7 mouse cellular contexts compared by ENCODE assay signal in the genomic region with DNA sequence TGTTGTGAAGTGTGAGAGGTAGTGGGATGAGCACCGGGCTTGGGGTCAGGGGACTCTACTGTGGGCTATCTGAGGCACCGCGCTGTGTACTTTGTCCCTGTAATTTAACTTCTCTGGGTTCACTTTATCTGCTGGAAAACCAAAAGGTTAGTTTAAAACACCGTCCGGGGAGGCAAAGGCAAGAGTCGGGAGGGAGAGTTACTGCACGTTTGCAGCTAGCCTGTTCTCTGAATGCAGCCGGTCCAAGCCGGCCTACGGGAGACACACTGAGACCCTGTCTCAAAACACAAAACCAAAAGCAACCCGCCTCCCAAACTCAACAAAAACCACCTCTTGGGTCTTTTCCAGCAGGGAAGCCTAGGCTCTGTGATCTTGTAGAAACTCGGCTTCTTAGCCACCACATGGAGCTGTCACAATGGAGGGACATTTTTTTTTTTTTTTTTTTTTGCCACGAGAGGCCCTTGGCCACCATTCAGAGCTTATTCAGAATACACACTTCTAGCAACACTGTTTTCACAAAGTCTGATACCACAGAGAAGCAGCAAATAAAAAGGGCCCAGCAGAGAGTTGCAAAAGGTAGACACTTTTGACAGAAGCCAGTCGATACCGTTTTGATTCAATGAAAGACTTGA. TPM values are rescaled to one million over a fixed set of nuclear protein-coding genes. Genes with fewer than 3 reads are reported as not detected.
DNase-seq lines count a peak whose midpoint lies in the region; ATAC-seq and TF ChIP-seq lines count a peak whose summit lies in the region.

No protein-coding gene starts in this region.

- H3K4me3 ChIP-seq in layer of hippocampus, adult 2 months: peak overlapping the region; percentile 95
- peak overlapping the region; percentile 95 for H3K4me3 ChIP-seq in forebrain, embryonic 11.5 days (ENCODE audit: low read depth, low read length)
- peak overlapping the region; percentile 89 for H3K4me3 ChIP-seq in limb, embryonic 12.5 days (replicated peaks)
- peak overlapping the region; percentile 72 for H3K4me3 ChIP-seq in stomach, embryonic 15.5 days (replicated peaks)

- no peak for DNase-seq in layer of hippocampus, adult 2 months (ENCODE audit: low spot score in 2 of 2)
- no peak for DNase-seq in layer of hippocampus, adult 9-11 months
- peak; percentile 53 for DNase-seq in forebrain, embryonic 11.5 days (ENCODE audit: low spot score)
- no peak for DNase-seq in urinary bladder, postnatal 4 days (ENCODE audit: low spot score in 2 of 2)

- peaks cover 5% of the 10 kb centered on the region for H3K9me3 ChIP-seq in forebrain, embryonic 11.5 days (ENCODE audit: control insufficient read depth, low read length)
- H3K9me3 ChIP-seq in limb, embryonic 12.5 days: peaks cover 8% of the 10 kb centered on the region; the same call in 1 of the 2 replicates
- H3K9me3 ChIP-seq in stomach, embryonic 15.5 days: no peaks in the 10 kb centered on the region

- H3K27ac ChIP-seq in layer of hippocampus, adult 2 months: peak overlapping the region; percentile 99; the same call in 1 of the 2 replicates
- peak overlapping the region; percentile 98 for H3K27ac ChIP-seq in forebrain, embryonic 11.5 days (ENCODE audit: low read depth, low read length)
- H3K27ac ChIP-seq in limb, embryonic 12.5 days: peak overlapping the region; percentile 99
- peak overlapping the region; percentile 94 for H3K27ac ChIP-seq in stomach, embryonic 15.5 days

- TF ChIP-seq CTCF in layer of hippocampus, adult 2 months (conservative IDR thresholded peaks at IDR 0.05): no peak

- H3K4me1 ChIP-seq in forebrain, embryonic 11.5 days (replicated peaks; ENCODE audit: control insufficient read depth, insufficient read depth, low read length): peaks cover 20% of the 10 kb centered on the region
- peaks cover 41% of the 10 kb centered on the region for H3K4me1 ChIP-seq in limb, embryonic 12.5 days (replicated peaks)
- H3K4me1 ChIP-seq in stomach, embryonic 15.5 days: peaks cover 22% of the 10 kb centered on the region

- no peaks in the 10 kb centered on the region for H3K36me3 ChIP-seq in forebrain, embryonic 11.5 days (ENCODE audit: control insufficient read depth, insufficient read depth, low read length)
- no peaks in the 10 kb centered on the region for H3K36me3 ChIP-seq in limb, embryonic 12.5 days
- H3K36me3 ChIP-seq in stomach, embryonic 15.5 days: no peaks in the 10 kb centered on the region

- peak overlapping the region; percentile 99 for H3K9ac ChIP-seq in forebrain, embryonic 11.5 days (ENCODE audit: low read length)
- peak overlapping the region; percentile 99 for H3K9ac ChIP-seq in limb, embryonic 12.5 days (replicated peaks)
- peak overlapping the region; percentile 83; the same call in 1 of the 2 replicates for H3K9ac ChIP-seq in stomach, embryonic 15.5 days

- ATAC-seq in forebrain, embryonic 11.5 days (replicated peaks; ENCODE audit: low FRiP score): no peak
- no peak for ATAC-seq in limb, embryonic 12.5 days (ENCODE audit: insufficient number of reproducible peaks, insufficient read depth, low FRiP score, low TSS enrichment, low read depth)
- ATAC-seq in stomach, embryonic 15.5 days (ENCODE audit: insufficient read depth, low FRiP score, low read depth): no peak
- ATAC-seq in erythroid progenitor cell, adult 5-6 weeks (replicated peaks; ENCODE audit: low FRiP score, poor library complexity, severe bottlenecking): no peak

- 1% methylated on average over 15 of the region's 15 CpGs for WGBS in forebrain, embryonic 11.5 days
- 6% methylated on average over 15 of the region's 15 CpGs for WGBS in limb, embryonic 12.5 days
- WGBS in stomach, embryonic 15.5 days: 6% methylated on average over 15 of the region's 15 CpGs

- no peaks in the 10 kb centered on the region for H3K27me3 ChIP-seq in forebrain, embryonic 11.5 days (ENCODE audit: control insufficient read depth, insufficient read depth, low read length)
- no peaks in the 10 kb centered on the region for H3K27me3 ChIP-seq in limb, embryonic 12.5 days
- no peaks in the 10 kb centered on the region for H3K27me3 ChIP-seq in stomach, embryonic 15.5 days (replicated peaks)

- peak overlapping the region; percentile 89 for H3K4me2 ChIP-seq in forebrain, embryonic 11.5 days (ENCODE audit: low read depth, low read length, severe bottlenecking)
- H3K4me2 ChIP-seq in limb, embryonic 12.5 days: peak overlapping the region; percentile 95
- H3K4me2 ChIP-seq in stomach, embryonic 15.5 days: peak overlapping the region; percentile 74

RNA-seq across cellular contexts. Expression of a gene that starts 2.2 kb away (rescaled TPM):
- 10 to 100 TPM in 1 of 2 experiments, 1 to 10 TPM in 1; 9.9 to 10.1 TPM for total RNA-seq in layer of hippocampus, adult 2 months (2021)
- 59.4 and 63.9 TPM in 2 replicates for polyA plus RNA-seq in forebrain, embryonic 11.5 days (2014; fragmentation: Nextera tagmentation; extraction: Ambion mirVana)
- polyA plus RNA-seq in limb, embryonic 12.5 days (2016; fragmentation: Nextera tagmentation; extraction: Ambion mirVana): 74.1 and 76.6 TPM in 2 replicates
- polyA plus RNA-seq in stomach, embryonic 15.5 days (2015; fragmentation: Nextera tagmentation; extraction: Ambion mirVana): 40.0 and 40.1 TPM in 2 replicates
- total RNA-seq in erythroid progenitor cell, adult 5-6 weeks (2015; ENCODE audit: low replicate concordance): 6.8 and 9.6 TPM in 2 replicates
- 4.9 and 5.4 TPM in 2 replicates for total RNA-seq in erythroid progenitor cell, adult 5-6 weeks (2017; ENCODE audit: low replicate concordance)

RNA-seq across cellular contexts. Expression of a gene that starts 2.7 kb away (rescaled TPM):
- total RNA-seq in layer of hippocampus, adult 2 months (2021): 1 to 10 TPM; 2.4 to 3.2 TPM
- 0.41 and 0.79 TPM in 2 replicates for polyA plus RNA-seq in forebrain, embryonic 11.5 days (2014; fragmentation: Nextera tagmentation; extraction: Ambion mirVana)
- 0.24 and 0.59 TPM in 2 replicates for polyA plus RNA-seq in limb, embryonic 12.5 days (2016; fragmentation: Nextera tagmentation; extraction: Ambion mirVana)
- 0.52 and 0.85 TPM in 2 replicates for polyA plus RNA-seq in stomach, embryonic 15.5 days (2015; fragmentation: Nextera tagmentation; extraction: Ambion mirVana)
- total RNA-seq in erythroid progenitor cell, adult 5-6 weeks (2015; ENCODE audit: low replicate concordance): not detected in 2 replicates
- 1.0 TPM in 1 of 2 replicates, not detected in the other for total RNA-seq in erythroid progenitor cell, adult 5-6 weeks (2017; ENCODE audit: low replicate concordance)

RNA-seq across cellular contexts. Expression of a gene that starts 14.8 kb away (rescaled TPM):
- 10 to 100 TPM; 16.5 to 19.5 TPM for total RNA-seq in layer of hippocampus, adult 2 months (2021)
- polyA plus RNA-seq in forebrain, embryonic 11.5 days (2014; fragmentation: Nextera tagmentation; extraction: Ambion mirVana): 20.4 and 22.9 TPM in 2 replicates
- polyA plus RNA-seq in limb, embryonic 12.5 days (2016; fragmentation: Nextera tagmentation; extraction: Ambion mirVana): 15.6 and 16.8 TPM in 2 replicates
- polyA plus RNA-seq in stomach, embryonic 15.5 days (2015; fragmentation: Nextera tagmentation; extraction: Ambion mirVana): 7.2 and 8.0 TPM in 2 replicates
- total RNA-seq in erythroid progenitor cell, adult 5-6 weeks (2015; ENCODE audit: low replicate concordance): 4.0 and 4.2 TPM in 2 replicates
- 0.39 and 0.83 TPM in 2 replicates for total RNA-seq in erythroid progenitor cell, adult 5-6 weeks (2017; ENCODE audit: low replicate concordance)

RNA-seq across cellular contexts. Expression of a gene that starts 36.2 kb away (rescaled TPM):
- total RNA-seq in layer of hippocampus, adult 2 months (2021): 10 to 100 TPM; 66.3 to 83.0 TPM
- polyA plus RNA-seq in forebrain, embryonic 11.5 days (2014; fragmentation: Nextera tagmentation; extraction: Ambion mirVana): 6.3 and 7.6 TPM in 2 replicates
- polyA plus RNA-seq in limb, embryonic 12.5 days (2016; fragmentation: Nextera tagmentation; extraction: Ambion mirVana): 2.2 and 3.0 TPM in 2 replicates
- 2.0 and 2.3 TPM in 2 replicates for polyA plus RNA-seq in stomach, embryonic 15.5 days (2015; fragmentation: Nextera tagmentation; extraction: Ambion mirVana)
- not detected in 2 replicates for total RNA-seq in erythroid progenitor cell, adult 5-6 weeks (2015; ENCODE audit: low replicate concordance)
- not detected in 2 replicates for total RNA-seq in erythroid progenitor cell, adult 5-6 weeks (2017; ENCODE audit: low replicate concordance)

RNA-seq across cellular contexts. Expression of a gene that starts 51.8 kb away (rescaled TPM):
- total RNA-seq in layer of hippocampus, adult 2 months (2021): not detected
- not detected in 2 replicates for polyA plus RNA-seq in forebrain, embryonic 11.5 days (2014; fragmentation: Nextera tagmentation; extraction: Ambion mirVana)
- not detected in 2 replicates for polyA plus RNA-seq in limb, embryonic 12.5 days (2016; fragmentation: Nextera tagmentation; extraction: Ambion mirVana)
- not detected in 2 replicates for polyA plus RNA-seq in stomach, embryonic 15.5 days (2015; fragmentation: Nextera tagmentation; extraction: Ambion mirVana)
- not detected in 2 replicates for total RNA-seq in erythroid progenitor cell, adult 5-6 weeks (2015; ENCODE audit: low replicate concordance)
- not detected in 2 replicates for total RNA-seq in erythroid progenitor cell, adult 5-6 weeks (2017; ENCODE audit: low replicate concordance)
